Mouse (Mus musculus): ENCODE results near the gene Vps72. TPM values are rescaled to one million over a fixed set of nuclear protein-coding genes. Genes with fewer than 3 reads are reported as not detected.
A peak's percentile ranks its signal among the peaks of the same experiment; 100 is the strongest.
"Not testable (repeated sequence)": the region's sequence is repeated elsewhere in the genome, so short reads cannot be mapped to it uniquely, and the experiment has no call there.

The Vps72 gene
- polyA plus RNA-seq, 1 experiment, result 45.6 TPM

- DNase-seq, result no peak
- H3K4me1 ChIP-seq (ENCODE audit: control insufficient read depth, insufficient read depth, low read length), result peaks cover 5% of the 10 kb centered on the region; the same call in 1 of the 2 replicates
- WGBS, result 10% methylated on average over 2 of the region's 2 CpGs
Observed at GRCm38 (mm10) chr3:95100854-95101253, 10.0 kb upstream of the Vps72 start.

GRCm38 (mm10) chr3:95105121-95105520, 5.7 kb upstream of the Vps72 start:
- WGBS, result 21% methylated on average over 4 of the region's 4 CpGs
- Histone ChIP-seq H3K27ac (ENCODE audit: insufficient read depth, low read depth, low read length) (no peak overlapping the region), H3K27me3 (replicated peaks; ENCODE audit: control insufficient read depth, insufficient read depth, low read length) (no peaks in the 10 kb centered on the region), H3K4me1 (ENCODE audit: control insufficient read depth, insufficient read depth, low read length) (peaks cover 5% of the 10 kb centered on the region; the same call in 1 of the 2 replicates), H3K4me3 (ENCODE audit: insufficient read depth, low read depth, low read length) (peak overlapping the region; percentile 92; the same call in 1 of the 2 replicates), H3K36me3 (ENCODE audit: control insufficient read depth, insufficient read depth, low read length) (no peaks in the 10 kb centered on the region; the same call in 1 of the 2 replicates)
- TF ChIP-seq CTCF (conservative IDR thresholded peaks at IDR 0.05; ENCODE audit: insufficient read depth, insufficient read length, low read depth, low read length), result no peak
- TF ChIP-seq POLR2A (IDR thresholded peaks at IDR 0.05; ENCODE audit: low read depth, low read length), result no peak
- no peak for DNase-seq

More at GRCm38 (mm10) chr3:95100854-95101253, 10.0 kb upstream of the Vps72 start:
- Histone ChIP-seq H3K27me3 (replicated peaks; ENCODE audit: control insufficient read depth, insufficient read depth, low read length) (no peaks in the 10 kb centered on the region), H3K27ac (ENCODE audit: insufficient read depth, low read depth, low read length) (no peak overlapping the region), H3K4me3 (ENCODE audit: insufficient read depth, low read depth, low read length) (no peak overlapping the region), H3K36me3 (ENCODE audit: control insufficient read depth, insufficient read depth, low read length) (no peaks in the 10 kb centered on the region; the same call in 1 of the 2 replicates)
- TF ChIP-seq CTCF (conservative IDR thresholded peaks at IDR 0.05; ENCODE audit: insufficient read depth, insufficient read length, low read depth, low read length), result no peak
- TF ChIP-seq POLR2A (IDR thresholded peaks at IDR 0.05; ENCODE audit: low read depth, low read length), result no peak

- TF ChIP-seq POLR2A (IDR thresholded peaks at IDR 0.05; ENCODE audit: low read depth, low read length) (no peak), CTCF (conservative IDR thresholded peaks at IDR 0.05; ENCODE audit: insufficient read depth, insufficient read length, low read depth, low read length) (no peak)
- no peaks in the 10 kb centered on the region for H3K27me3 ChIP-seq (replicated peaks; ENCODE audit: control insufficient read depth, insufficient read depth, low read length)
- WGBS, result under 1% methylated on average over 16 of the region's 16 CpGs
- peak overlapping the region; percentile 92 for H3K4me3 ChIP-seq (ENCODE audit: insufficient read depth, low read depth, low read length)
- peaks cover 5% of the 10 kb centered on the region; the same call in 1 of the 2 replicates for H3K4me1 ChIP-seq (ENCODE audit: control insufficient read depth, insufficient read depth, low read length)
- peak overlapping the region; percentile 45; the same call in 1 of the 2 replicates for H3K27ac ChIP-seq (ENCODE audit: insufficient read depth, low read depth, low read length)
- DNase-seq, result no peak
- H3K36me3 ChIP-seq (ENCODE audit: control insufficient read depth, insufficient read depth, low read length), result no peaks in the 10 kb centered on the region; the same call in 1 of the 2 replicates
Observed at GRCm38 (mm10) chr3:95105586-95106337, 5.1 kb upstream of the Vps72 start.

- peak within 1 kb of the TSS; percentile 45 for H3K27ac ChIP-seq (ENCODE audit: insufficient read depth, low read depth, low read length)
- WGBS, result under 1% methylated on average over 51 of the region's 51 CpGs
- no peaks in the 10 kb centered on the region for H3K36me3 ChIP-seq (ENCODE audit: control insufficient read depth, insufficient read depth, low read length)
- no peaks in the 10 kb centered on the region for H3K27me3 ChIP-seq (replicated peaks; ENCODE audit: control insufficient read depth, insufficient read depth, low read length)
- H3K4me3 ChIP-seq (ENCODE audit: insufficient read depth, low read depth, low read length), result peak within 1 kb of the TSS; percentile 92
- peaks cover 5% of the 10 kb centered on the region; the same call in 1 of the 2 replicates for H3K4me1 ChIP-seq (ENCODE audit: control insufficient read depth, insufficient read depth, low read length)
- no peak for TF ChIP-seq CTCF (conservative IDR thresholded peaks at IDR 0.05; ENCODE audit: insufficient read depth, insufficient read length, low read depth, low read length)
- TF ChIP-seq POLR2A (IDR thresholded peaks at IDR 0.05; ENCODE audit: low read depth, low read length), result no peak
- DNase-seq, result peak; percentile 98
Observed at GRCm38 (mm10) chr3:95106338-95107117, 4.3 kb upstream of the Vps72 start, which contains the start of gene Pip5k1a. Gene Pip5k1a, minus strand, starts transcription at chr3:95106930.

GRCm38 (mm10) chr3:95107308-95107707, 3.5 kb upstream of the Vps72 start:
- H3K27me3 ChIP-seq (replicated peaks; ENCODE audit: control insufficient read depth, insufficient read depth, low read length); H3K36me3 ChIP-seq (ENCODE audit: control insufficient read depth, insufficient read depth, low read length); H3K4me3 ChIP-seq (ENCODE audit: insufficient read depth, low read depth, low read length); DNase-seq; H3K27ac ChIP-seq (ENCODE audit: insufficient read depth, low read depth, low read length); H3K4me1 ChIP-seq (ENCODE audit: control insufficient read depth, insufficient read depth, low read length): not testable (repeated sequence)

GRCm38 (mm10) chr3:95107898-95108297, 2.9 kb upstream of the Vps72 start:
- Histone ChIP-seq H3K4me1 (ENCODE audit: control insufficient read depth, insufficient read depth, low read length) (peaks cover 11% of the 10 kb centered on the region; the same call in 1 of the 2 replicates), H3K27ac (ENCODE audit: insufficient read depth, low read depth, low read length) (no peak overlapping the region), H3K4me3 (ENCODE audit: insufficient read depth, low read depth, low read length) (no peak overlapping the region), H3K36me3 (ENCODE audit: control insufficient read depth, insufficient read depth, low read length) (no peaks in the 10 kb centered on the region), H3K27me3 (replicated peaks; ENCODE audit: control insufficient read depth, insufficient read depth, low read length) (no peaks in the 10 kb centered on the region)
- TF ChIP-seq POLR2A (IDR thresholded peaks at IDR 0.05; ENCODE audit: low read depth, low read length) (no peak), CTCF (conservative IDR thresholded peaks at IDR 0.05; ENCODE audit: insufficient read depth, insufficient read length, low read depth, low read length) (no peak)
- WGBS, result 61% methylated on average over 2 of the region's 2 CpGs
- DNase-seq, result peak; percentile 42

- H3K4me3 ChIP-seq (ENCODE audit: insufficient read depth, low read depth, low read length), result no peak overlapping the region
- TF ChIP-seq POLR2A (IDR thresholded peaks at IDR 0.05; ENCODE audit: low read depth, low read length), result no peak
- TF ChIP-seq CTCF (conservative IDR thresholded peaks at IDR 0.05; ENCODE audit: insufficient read depth, insufficient read length, low read depth, low read length), result no peak
- H3K4me1 ChIP-seq (ENCODE audit: control insufficient read depth, insufficient read depth, low read length), result peaks cover 6% of the 10 kb centered on the region; the same call in 1 of the 2 replicates
- H3K27ac ChIP-seq (ENCODE audit: insufficient read depth, low read depth, low read length), result no peak overlapping the region
- no peaks in the 10 kb centered on the region for H3K36me3 ChIP-seq (ENCODE audit: control insufficient read depth, insufficient read depth, low read length)
- DNase-seq, result no peak
- no peaks in the 10 kb centered on the region for H3K27me3 ChIP-seq (replicated peaks; ENCODE audit: control insufficient read depth, insufficient read depth, low read length)
- 76% methylated on average over 1 of the region's 1 CpGs for WGBS
Observed at GRCm38 (mm10) chr3:95112760-95113159, 1.9 kb downstream of the Vps72 start.

All from kidney, adult 2 months (tissue).